Mouse (Mus musculus) gastrocnemius, adult 2 months (tissue): ENCODE data around the gene Myo9b. TPM values are rescaled to one million over a fixed set of nuclear protein-coding genes. Genes with fewer than 3 reads are reported as not detected.
A peak's percentile ranks its signal among the peaks of the same experiment; 100 is the strongest.

Source experiments
- DNase-seq: peaks from one replicate; pipeline ENCODE4 v3.0.0; 2022
- H3K27ac ChIP-seq: fragments of 200-600 bp; 2 replicates; pipeline ENCODE4 v1.8.1; 2022; ENCODE audit warnings: mild to moderate bottlenecking
- H3K4me3 ChIP-seq: fragments of 200-600 bp; 2 replicates; pipeline ENCODE4 v1.8.1; 2022; ENCODE audit warnings: mild to moderate bottlenecking, moderate library complexity
- CTCF ChIP-seq: fragments of 200-600 bp; IDR thresholded peaks from 2 replicates; pipeline ENCODE4 v1.8.1; 2022; ENCODE audit warnings: antibody characterized with exemption, mild to moderate bottlenecking, moderate library complexity
- intact Hi-C: fragments of 180-260 bp; cut with DNase I; formaldehyde crosslinking; loops from one replicate; pipeline ENCODE4 v1.15.1; 2025
- total RNA-seq, 2 experiments: library from RNA; stranded (reverse); gene quantifications; 2 replicates each; pipeline ENCODE4 v1.2.3; 2021

The Myo9b gene
- total RNA-seq, 2 experiments from 2014 or later = 6.1 to 9.3 TPM

GRCm38 (mm10) chr8:71385212-71385835, 112.8 kb downstream of the Myo9b start:
- no peak; the same call in 1 of the 2 replicates for TF ChIP-seq CTCF
- Histone ChIP-seq H3K4me3 (no peak overlapping the region), H3K27ac (no peak overlapping the region)
- no peak for DNase-seq
- intact Hi-C loops = no loop called here

GRCm38 (mm10) chr8:71388267-71388666, 115.8 kb downstream of the Myo9b start:
- TF ChIP-seq CTCF = no peak
- DNase-seq = no peak
- Histone ChIP-seq H3K27ac (peak overlapping the region; percentile 70), H3K4me3 (no peak overlapping the region)
- intact Hi-C loops = no loop called here

- no peak for TF ChIP-seq CTCF
- no peak overlapping the region for H3K27ac ChIP-seq
- intact Hi-C loops = no loop called here
- DNase-seq = no peak
- no peak overlapping the region for H3K4me3 ChIP-seq
Observed at GRCm38 (mm10) chr8:71391696-71392095, 119.2 kb downstream of the Myo9b start.

- Histone ChIP-seq H3K4me3 (peak overlapping the region; percentile 83; the same call in 1 of the 2 replicates), H3K27ac (peak overlapping the region; percentile 65; the same call in 1 of the 2 replicates)
- no peak for DNase-seq
- TF ChIP-seq CTCF = no peak
- intact Hi-C loops = no loop called here
Observed at GRCm38 (mm10) chr8:71392391-71392790, 119.9 kb downstream of the Myo9b start.

- TF ChIP-seq CTCF = no peak
- Histone ChIP-seq H3K4me3 (peak overlapping the region; percentile 83), H3K27ac (peak overlapping the region; percentile 65)
- peak; percentile 46 for DNase-seq
- intact Hi-C loops = no loop called here
Observed at GRCm38 (mm10) chr8:71392871-71393270, 120.4 kb downstream of the Myo9b start.

- peak overlapping the region; percentile 85 for H3K27ac ChIP-seq
- intact Hi-C loops = no loop called here
- H3K4me3 ChIP-seq = peak overlapping the region; percentile 83
- DNase-seq = no peak
- no peak for TF ChIP-seq CTCF
Observed at GRCm38 (mm10) chr8:71394481-71394880, 122.0 kb downstream of the Myo9b start.

- intact Hi-C loops = no loop called here
- TF ChIP-seq CTCF = no peak
- peak overlapping the region; percentile 83 for H3K4me3 ChIP-seq
Observed at GRCm38 (mm10) chr8:71395071-71395470, 122.6 kb downstream of the Myo9b start.

GRCm38 (mm10) chr8:71395629-71396028, 123.1 kb downstream of the Myo9b start, which contains the start of gene Ushbp1:
Ushbp1 (minus strand) TSS chr8:71395802.
- intact Hi-C loops = no loop called here
- DNase-seq = peak; percentile 46

More at GRCm38 (mm10) chr8:71395071-71395470, 122.6 kb downstream of the Myo9b start:
- peak overlapping the region; percentile 85 for H3K27ac ChIP-seq
- no peak for DNase-seq

GRCm38 (mm10) chr8:71396639-71397305, 124.3 kb downstream of the Myo9b start, which contains the start of gene Babam1:
Babam1 (plus strand) TSS chr8:71396861.
- Histone ChIP-seq H3K27ac (peak within 1 kb of the TSS; percentile 85), H3K4me3 (peak within 1 kb of the TSS; percentile 83)
- peak; percentile 94 for DNase-seq
- intact Hi-C loops = no loop called here
- no peak for TF ChIP-seq CTCF

More at GRCm38 (mm10) chr8:71395629-71396028, 123.1 kb downstream of the Myo9b start, which contains the start of gene Ushbp1:
- Histone ChIP-seq H3K27ac (peak within 1 kb of the TSS; percentile 85), H3K4me3 (peak within 1 kb of the TSS; percentile 83)
- TF ChIP-seq CTCF = no peak

- intact Hi-C loops = no loop called here
- TF ChIP-seq CTCF = no peak
- peak overlapping the region; percentile 83 for H3K4me3 ChIP-seq
- no peak overlapping the region for H3K27ac ChIP-seq
- DNase-seq = no peak
Observed at GRCm38 (mm10) chr8:71397701-71398100, 125.2 kb downstream of the Myo9b start.

- no peak for TF ChIP-seq CTCF
- Histone ChIP-seq H3K27ac (no peak overlapping the region), H3K4me3 (no peak overlapping the region)
- DNase-seq = no peak
- intact Hi-C loops = no loop called here
Observed at GRCm38 (mm10) chr8:71400826-71401225, 128.3 kb downstream of the Myo9b start.

GRCm38 (mm10) chr8:71401454-71401853, 128.9 kb downstream of the Myo9b start:
- intact Hi-C loops = no loop called here
- DNase-seq = no peak
- Histone ChIP-seq H3K27ac (no peak overlapping the region), H3K4me3 (no peak overlapping the region)
- TF ChIP-seq CTCF = no peak

GRCm38 (mm10) chr8:71402446-71402964, 130.0 kb downstream of the Myo9b start:
- no peak for TF ChIP-seq CTCF
- DNase-seq = no peak
- intact Hi-C loops = no loop called here
- H3K4me3 ChIP-seq = no peak overlapping the region
- H3K27ac ChIP-seq = no peak overlapping the region
